Mouse (Mus musculus) granulocyte monocyte progenitor cell, adult 5-6 weeks (primary cell): ENCODE results near the gene Ophn1. TPM values are rescaled to one million over a fixed set of nuclear protein-coding genes. Genes with fewer than 3 reads are reported as not detected.

ENCODE experiments used
- ATAC-seq: replicated peaks from 2 replicates; pipeline ENCODE4 v1.8.0; 2016; ENCODE audit warnings: mild to moderate bottlenecking, moderate TSS enrichment, inconsistent platforms; ENCODE audit not compliant: poor library complexity, severe bottlenecking
- total RNA-seq, 2 experiments: library from RNA; stranded (forward) in 1 of 2; stranded (reverse) in 1 of 2; fragments of 200-712, 200-1000 nt in 1 of 2; fragments of >200 nt in 1 of 2; fragmentation: Nextera tagmentation in 1 of 2; gene quantifications; 2 replicates each; pipeline ENCODE4 v1.2.3; 2014 to 2017

The Ophn1 gene
- 2.1 and 2.9 TPM in 2 replicates for total RNA-seq (2014; fragmentation: Nextera tagmentation)
- total RNA-seq (2017), result 1.6 and 2.8 TPM in 2 replicates

GRCm38 (mm10) chrX:98890406-98891116, at the start of gene Ophn1:
Gene Ophn1, minus strand, starts transcription at chrX:98891025.
- ATAC-seq, result peak; percentile 97

- ATAC-seq, result peak; percentile 80
These were observed 46.9 kb upstream of the Ophn1 start for GRCm38 (mm10) chrX:98937555-98938294.

GRCm38 (mm10) chrX:98936707-98937554, 46.1 kb upstream of the Ophn1 start:
- ATAC-seq, result peak; percentile 76

GRCm38 (mm10) chrX:98936101-98936500, 45.3 kb upstream of the Ophn1 start, which contains the start of gene Yipf6:
Gene Yipf6, plus strand, starts transcription at chrX:98936316.
- ATAC-seq, result no peak

- ATAC-seq, result peak; percentile 82
These were observed 28.6 kb upstream of the Ophn1 start for GRCm38 (mm10) chrX:98919423-98919822.

- ATAC-seq, result no peak
These were observed 18.1 kb upstream of the Ophn1 start for GRCm38 (mm10) chrX:98908910-98909309.

GRCm38 (mm10) chrX:98904226-98904625, 13.4 kb upstream of the Ophn1 start:
- ATAC-seq, result peak; percentile 56

GRCm38 (mm10) chrX:98898307-98898706, 7.5 kb upstream of the Ophn1 start:
- no peak for ATAC-seq

- ATAC-seq, result no peak
These were observed 786 bp downstream of the Ophn1 start for GRCm38 (mm10) chrX:98890072-98890405.

- no peak for ATAC-seq
These were observed 8.8 kb downstream of the Ophn1 start for GRCm38 (mm10) chrX:98881983-98882382.

- ATAC-seq, result peak; percentile 97
These were observed 9.7 kb downstream of the Ophn1 start for GRCm38 (mm10) chrX:98881085-98881484.

- ATAC-seq, result peak; percentile 92
These were observed 10.5 kb downstream of the Ophn1 start for GRCm38 (mm10) chrX:98880314-98880713.

- no peak for ATAC-seq
These were observed 15.7 kb downstream of the Ophn1 start for GRCm38 (mm10) chrX:98875144-98875543.

- no peak for ATAC-seq
These were observed 16.7 kb downstream of the Ophn1 start for GRCm38 (mm10) chrX:98874086-98874485.

GRCm38 (mm10) chrX:98872064-98872463, 18.8 kb downstream of the Ophn1 start:
- ATAC-seq, result no peak

GRCm38 (mm10) chrX:98870541-98870940, 20.3 kb downstream of the Ophn1 start:
- ATAC-seq, result peak; percentile 81

- peak; percentile 69; the same call in 1 of the 2 replicates for ATAC-seq
These were observed 21.1 kb downstream of the Ophn1 start for GRCm38 (mm10) chrX:98869735-98870134.

GRCm38 (mm10) chrX:98869165-98869564, 21.7 kb downstream of the Ophn1 start:
- peak; percentile 74 for ATAC-seq

- peak; percentile 100 for ATAC-seq
These were observed 30.7 kb downstream of the Ophn1 start for GRCm38 (mm10) chrX:98860167-98860566.

- no peak for ATAC-seq
These were observed 34.8 kb downstream of the Ophn1 start for GRCm38 (mm10) chrX:98856046-98856445.

- no peak for ATAC-seq
These were observed 40.0 kb downstream of the Ophn1 start for GRCm38 (mm10) chrX:98850869-98851268.
